Mouse (Mus musculus): Measurements from ENCODE around the gene Nagk. TPM values are rescaled to one million over a fixed set of nuclear protein-coding genes. Genes with fewer than 3 reads are reported as not detected.

Gene Nagk
- 11.1 and 11.6 TPM in 2 replicates for total RNA-seq (2012; rRNA removed)
- 4.8 and 5.6 TPM in 2 replicates for total RNA-seq (2014; rRNA removed)
- 8.8 and 9.8 TPM in 2 replicates for polyA plus RNA-seq (2012; ENCODE audit: insufficient read length, low read depth)

GRCm38 (mm10) chr6:83794760-83795296, at the start of gene Nagk:
Gene Nagk, plus strand, starts transcription at chr6:83794982.
- in situ Hi-C loops (cut with MboI; ENCODE audit: low pct_ligation_motif_present, low pct_unique_long_range_greater_than_20kb, low sequenced_read_pairs) = no loop called here
- Histone ChIP-seq H3K4me2 (ENCODE audit: insufficient read depth, low read depth, poor library complexity, severe bottlenecking) (peak within 1 kb of the TSS; percentile 89), H3K79me2 (replicated peaks; ENCODE audit: control insufficient read depth, extremely low read depth, insufficient read depth, poor library complexity, severe bottlenecking) (no peaks in the 10 kb centered on the region), H3K27ac (ENCODE audit: insufficient read depth, low read depth) (peak within 1 kb of the TSS; percentile 82), H3K9me3 (replicated peaks; ENCODE audit: low read length) (no peaks in the 10 kb centered on the region), H3K4me3 (replicated peaks in 1 of 3; ENCODE audit: low read depth in 2 of 3, low read length in 2 of 3, poor library complexity in 1 of 3) (peak within 1 kb of the TSS; percentile 53 to 91 (median 80)), H3K4me1 (ENCODE audit: control insufficient read depth in 1 of 2, insufficient read depth in 2 of 2) (peaks cover 17 to 52% of the 10 kb centered on the region in 2 experiments), H3K9ac (ENCODE audit: insufficient read depth, low read depth) (peak within 1 kb of the TSS; percentile 77), H3K36me3 (replicated peaks in 1 of 2; ENCODE audit: control insufficient read depth in 1 of 2, insufficient read depth in 1 of 2, low read length in 1 of 2) (peaks cover 11 to 18% of the 10 kb centered on the region in 2 experiments), H3K27me3 (replicated peaks) (peaks cover 2% of the 10 kb centered on the region)
- TF ChIP-seq CTCF (conservative IDR thresholded peaks at IDR 0.05 in 1 of 2, IDR thresholded peaks at IDR 0.05 in 1 of 2; ENCODE audit: low read depth in 2 of 2, low read length in 2 of 2) = no peak
- 0 out of 2 replicates have a peak, but pooled peaks have one; percentile 27 for TF ChIP-seq MYC (IDR thresholded peaks at IDR 0.05; ENCODE audit: low read depth, low read length)
- peak; percentile 88 for TF ChIP-seq USF1 (IDR thresholded peaks at IDR 0.05; ENCODE audit: low read depth, low read length)
- TF ChIP-seq E2F4 (IDR thresholded peaks at IDR 0.05; ENCODE audit: insufficient replicate concordance, low read depth, low read length) = peak; percentile 94
- no peak for TF ChIP-seq ETS1 (conservative IDR thresholded peaks at IDR 0.05; ENCODE audit: low read depth, low read length)
- no peak; the same call in 1 of the 2 replicates for TF ChIP-seq CHD2 (IDR thresholded peaks at IDR 0.05; ENCODE audit: low read length)
- TF ChIP-seq NELFE (IDR thresholded peaks at IDR 0.05; ENCODE audit: low read depth, low read length) = peak; percentile 83
- peak; percentile 89 for TF ChIP-seq POLR2A (IDR thresholded peaks at IDR 0.05; ENCODE audit: low read depth, low read length)
- TF ChIP-seq TCF12 (IDR thresholded peaks at IDR 0.05; ENCODE audit: low read depth, low read length) = peak; percentile 86; the same call in 1 of the 2 replicates
- peak; percentile 75 for TF ChIP-seq ZMIZ1 (IDR thresholded peaks at IDR 0.05; ENCODE audit: low read depth, low read length)
- TF ChIP-seq HCFC1 (IDR thresholded peaks at IDR 0.05; ENCODE audit: low read depth, low read length) = peak; percentile 88
- peak; percentile 83 for TF ChIP-seq ZNF384 (IDR thresholded peaks at IDR 0.05; ENCODE audit: low read depth, low read length)
- TF ChIP-seq SIN3A (IDR thresholded peaks at IDR 0.05; ENCODE audit: low read length) = peak; percentile 90
- peak; percentile 80; the same call in 1 of the 2 replicates for TF ChIP-seq KAT2A (IDR thresholded peaks at IDR 0.05; ENCODE audit: insufficient replicate concordance, low read length)
- TF ChIP-seq NRF1 (IDR thresholded peaks at IDR 0.05; ENCODE audit: low read depth, low read length) = peak; percentile 93
- TF ChIP-seq EP300 (IDR thresholded peaks at IDR 0.05; ENCODE audit: low read length) = no peak
- TF ChIP-seq CHD1 (IDR thresholded peaks at IDR 0.05; ENCODE audit: low read depth, low read length) = no peak
- TF ChIP-seq MAX (IDR thresholded peaks at IDR 0.05; ENCODE audit: low read length) = peak; percentile 83
- no peak for TF ChIP-seq JUN (IDR thresholded peaks at IDR 0.05; ENCODE audit: insufficient read depth, low read depth, low read length)
- TF ChIP-seq IRF4 (IDR thresholded peaks at IDR 0.05; ENCODE audit: low read depth, low read length) = peak; percentile 29; the same call in 1 of the 2 replicates
- TF ChIP-seq MAFK (IDR thresholded peaks at IDR 0.05; ENCODE audit: insufficient replicate concordance, low read length) = no peak
- no peak for TF ChIP-seq RCOR1 (conservative IDR thresholded peaks at IDR 0.05; ENCODE audit: low read depth, low read length)
- TF ChIP-seq MEF2A (IDR thresholded peaks at IDR 0.05; ENCODE audit: borderline replicate concordance, low read depth, low read length) = peak; percentile 60; the same call in 1 of the 2 replicates
- TF ChIP-seq MXI1 (IDR thresholded peaks at IDR 0.05; ENCODE audit: low read depth, low read length) = peak; percentile 89; the same call in 1 of the 2 replicates
- peak; percentile 83 for TF ChIP-seq USF2 (conservative IDR thresholded peaks at IDR 0.05; ENCODE audit: low read depth, low read length)
- TF ChIP-seq MAZ (IDR thresholded peaks at IDR 0.05; ENCODE audit: low read depth, low read length) = peak; percentile 90; the same call in 1 of the 2 replicates
- TF ChIP-seq UBTF (IDR thresholded peaks at IDR 0.05; ENCODE audit: low read depth, low read length) = no peak
- TF ChIP-seq BHLHE40 (IDR thresholded peaks at IDR 0.05; ENCODE audit: low read depth, low read length) = peak; percentile 77
- peak; percentile 77; the same call in 1 of the 2 replicates for TF ChIP-seq TBP (conservative IDR thresholded peaks at IDR 0.05; ENCODE audit: low read depth, low read length)
- no peak for TF ChIP-seq GABPA (IDR thresholded peaks at IDR 0.05; ENCODE audit: insufficient replicate concordance, low read depth, low read length)
- no peak for TF ChIP-seq PAX5 (IDR thresholded peaks at IDR 0.05; ENCODE audit: low read length)
- TF ChIP-seq ELF1 (IDR thresholded peaks at IDR 0.05; ENCODE audit: low read depth, low read length) = peak; percentile 98
- peak; percentile 82 for TF ChIP-seq POLR2AphosphoS2 (IDR thresholded peaks at IDR 0.05; ENCODE audit: low read depth, low read length)
- TF ChIP-seq ZKSCAN1 (IDR thresholded peaks at IDR 0.05; ENCODE audit: borderline replicate concordance, low read depth, low read length) = no peak
- TF ChIP-seq JUND (conservative IDR thresholded peaks at IDR 0.05; ENCODE audit: low read depth, low read length) = no peak
- no peak for TF ChIP-seq ZC3H11A (IDR thresholded peaks at IDR 0.05; ENCODE audit: low read depth, low read length)
- dilution Hi-C loops (cut with MboI; ENCODE audit: extremely low pct_ligation_motif_present, extremely low pct_unique_long_range_greater_than_20kb, low sequenced_read_pairs) = no loop called here
- peak; percentile 95 for DNase-seq (ENCODE audit: extremely low read depth)

Data from CH12.LX (cell line).